Mouse (Mus musculus): ENCODE data around the gene Itih5. TPM values are rescaled to one million over a fixed set of nuclear protein-coding genes. Genes with fewer than 3 reads are reported as not detected.

The Itih5 gene
- total RNA-seq (2021), result 10 to 100 TPM; 11.6 to 13.0 TPM
- long read RNA-seq, experiment 1, full-length matches to known transcripts, result 21 of 30 reads
- long read RNA-seq, experiment 1, partial matches to known transcripts, result 9 of 30 reads
- long read RNA-seq, experiment 1, other reads (novel, unspliced or antisense), result 0 of 30 reads
- long read RNA-seq, experiment 2, full-length matches to known transcripts, result 15 of 25 reads
- long read RNA-seq, experiment 2, partial matches to known transcripts, result 6 of 25 reads
- long read RNA-seq, experiment 2, other reads (novel, unspliced or antisense), result 4 of 25 reads

GRCm38 (mm10) chr2:10153201-10154075 lies at the start of gene Itih5:
TSS of gene Itih5 (plus strand) at chr2:10153571.
- Histone ChIP-seq H3K27ac (peak within 1 kb of the TSS; percentile 24; the same call in 1 of the 2 replicates), H3K4me3 (peak within 1 kb of the TSS; percentile 13)
- no peak for DNase-seq (ENCODE audit: extremely low spot score in 1 of 2, low spot score in 2 of 2)
- TF ChIP-seq CTCF (IDR thresholded peaks at IDR 0.05), result no peak
- intact Hi-C loops (cut with DNase I), result no loop called here

- TF ChIP-seq CTCF (IDR thresholded peaks at IDR 0.05), result no peak
- intact Hi-C loops (cut with DNase I), result loop anchor here (10.0 kb wide), 1 partner anchor 956 kb away; no protein-coding TSS in a partner anchor
- Histone ChIP-seq H3K4me3 (no peak overlapping the region), H3K27ac (no peak overlapping the region)
- no peak for DNase-seq (ENCODE audit: extremely low spot score in 1 of 2, low spot score in 2 of 2)
Measured at GRCm38 (mm10) chr2:10108535-10109189, 44.7 kb upstream of the Itih5 start.

DNA sequence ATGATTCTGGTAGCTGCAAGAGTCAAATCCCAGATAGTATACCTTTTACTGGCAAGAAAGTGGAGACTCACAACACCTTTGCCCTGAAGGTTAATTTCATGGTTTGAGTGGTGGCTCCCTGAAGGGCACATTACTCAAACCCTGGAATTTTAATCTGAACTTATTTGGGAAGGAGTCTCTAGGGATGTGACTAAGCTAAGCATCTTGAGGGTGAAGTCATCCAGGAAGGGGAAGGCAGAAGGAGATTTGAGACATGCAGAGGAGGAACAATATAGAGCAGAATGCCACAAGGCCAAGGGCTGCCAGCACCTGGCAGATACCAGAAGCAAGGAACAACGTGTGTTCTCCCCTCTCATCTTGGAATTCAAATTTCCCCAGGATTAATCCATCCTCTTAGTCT lies 34.6 kb upstream of the Itih5 start:
- H3K27ac ChIP-seq, result no peak overlapping the region
- DNase-seq (ENCODE audit: extremely low spot score in 1 of 2, low spot score in 2 of 2), result no peak
- intact Hi-C loops (cut with DNase I), result no loop called here
- no peak for TF ChIP-seq CTCF (IDR thresholded peaks at IDR 0.05)
- no peak overlapping the region for H3K4me3 ChIP-seq

DNA sequence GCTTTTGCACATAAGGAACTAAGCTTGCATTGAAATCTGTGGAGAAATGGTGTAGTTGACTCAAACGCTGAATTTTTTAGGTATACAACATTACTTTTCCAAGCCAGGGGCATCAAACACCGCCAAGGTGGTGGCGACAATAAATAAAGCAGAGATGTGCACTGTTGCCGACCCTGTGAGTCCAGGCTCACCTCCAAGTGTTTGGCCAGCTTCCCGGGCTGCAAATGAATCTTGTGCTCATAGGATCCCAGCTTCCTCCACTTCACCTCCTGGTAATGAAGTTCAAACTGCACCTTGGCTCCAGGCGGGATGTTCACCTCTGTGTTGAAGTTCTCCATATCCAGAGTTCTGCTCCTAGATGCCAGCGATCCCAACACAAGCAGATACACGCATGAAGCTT lies 34.1 kb upstream of the Itih5 start:
- no peak for DNase-seq (ENCODE audit: extremely low spot score in 1 of 2, low spot score in 2 of 2)
- intact Hi-C loops (cut with DNase I), result no loop called here
- H3K4me3 ChIP-seq, result no peak overlapping the region
- no peak overlapping the region for H3K27ac ChIP-seq
- TF ChIP-seq CTCF (IDR thresholded peaks at IDR 0.05), result no peak

GRCm38 (mm10) chr2:10121826-10122225 lies 31.5 kb upstream of the Itih5 start:
- Histone ChIP-seq H3K4me3 (no peak overlapping the region), H3K27ac (no peak overlapping the region)
- DNase-seq (ENCODE audit: extremely low spot score in 1 of 2, low spot score in 2 of 2), result no peak
- TF ChIP-seq CTCF (IDR thresholded peaks at IDR 0.05), result no peak
- intact Hi-C loops (cut with DNase I), result no loop called here

DNA sequence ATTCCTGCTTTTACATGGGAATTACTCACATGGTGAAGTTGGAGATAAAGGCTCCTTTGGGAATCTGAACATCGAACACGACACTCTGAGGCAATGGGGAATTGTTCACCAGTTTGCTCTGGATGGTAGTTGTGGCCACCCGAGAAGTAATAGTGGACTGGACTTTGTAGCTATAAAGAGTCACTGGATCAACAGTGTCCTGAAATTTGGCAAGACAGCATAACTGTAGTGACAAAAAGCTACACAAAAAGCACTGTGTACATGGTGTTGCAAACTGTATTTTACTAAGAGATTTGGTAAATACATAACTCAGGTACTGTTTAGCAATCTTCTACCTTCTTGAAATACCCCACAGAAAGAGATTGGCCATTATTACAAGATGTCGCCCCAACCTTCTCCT lies 27.2 kb upstream of the Itih5 start:
- no peak for TF ChIP-seq CTCF (IDR thresholded peaks at IDR 0.05)
- DNase-seq (ENCODE audit: extremely low spot score in 1 of 2, low spot score in 2 of 2), result no peak
- H3K27ac ChIP-seq, result no peak overlapping the region
- H3K4me3 ChIP-seq, result no peak overlapping the region
- intact Hi-C loops (cut with DNase I), result no loop called here

DNA sequence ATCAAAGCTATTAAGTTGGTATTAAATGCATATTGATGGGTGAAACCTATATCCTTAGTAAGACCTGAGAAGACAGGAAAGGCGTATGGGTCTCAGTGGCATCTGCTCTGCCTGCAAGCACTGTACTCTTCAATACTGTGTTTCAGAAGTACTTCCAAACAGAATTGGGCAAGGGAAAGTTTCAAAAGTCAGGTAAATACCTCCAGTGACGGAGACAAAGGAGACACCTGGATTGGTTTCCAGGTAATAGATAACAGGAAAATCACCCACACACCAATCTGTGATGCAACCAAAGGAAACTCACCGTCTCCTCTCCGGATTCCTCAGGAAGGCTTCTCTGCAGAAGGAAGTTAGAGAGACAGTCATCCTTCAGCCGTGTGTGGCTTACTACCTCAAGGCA lies 25.9 kb upstream of the Itih5 start:
- Histone ChIP-seq H3K27ac (no peak overlapping the region), H3K4me3 (no peak overlapping the region)
- no peak for DNase-seq (ENCODE audit: extremely low spot score in 1 of 2, low spot score in 2 of 2)
- TF ChIP-seq CTCF (IDR thresholded peaks at IDR 0.05), result no peak
- intact Hi-C loops (cut with DNase I), result no loop called here

DNA sequence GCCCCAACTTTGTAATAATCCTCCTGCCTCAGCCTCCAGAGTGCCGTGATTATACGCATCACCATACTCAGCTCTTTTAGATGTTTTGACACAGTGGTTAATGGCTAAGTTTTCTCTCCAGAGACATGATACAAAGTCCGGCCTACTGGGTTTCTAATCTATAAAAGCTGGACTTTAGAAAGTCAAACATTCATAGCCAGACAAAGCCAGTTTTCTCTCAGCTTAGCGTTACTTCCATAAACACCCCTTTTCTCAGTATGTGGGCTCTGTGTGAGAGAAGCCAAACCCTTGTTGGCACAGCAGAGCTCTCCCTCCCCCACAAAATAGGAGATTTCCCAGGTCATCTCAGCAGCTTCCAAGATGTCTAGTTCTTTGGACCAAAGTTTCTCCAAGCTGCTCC lies 24.8 kb upstream of the Itih5 start:
- DNase-seq (ENCODE audit: extremely low spot score in 1 of 2, low spot score in 2 of 2), result no peak
- no peak for TF ChIP-seq CTCF (IDR thresholded peaks at IDR 0.05)
- intact Hi-C loops (cut with DNase I), result no loop called here
- Histone ChIP-seq H3K4me3 (no peak overlapping the region), H3K27ac (no peak overlapping the region)

DNA sequence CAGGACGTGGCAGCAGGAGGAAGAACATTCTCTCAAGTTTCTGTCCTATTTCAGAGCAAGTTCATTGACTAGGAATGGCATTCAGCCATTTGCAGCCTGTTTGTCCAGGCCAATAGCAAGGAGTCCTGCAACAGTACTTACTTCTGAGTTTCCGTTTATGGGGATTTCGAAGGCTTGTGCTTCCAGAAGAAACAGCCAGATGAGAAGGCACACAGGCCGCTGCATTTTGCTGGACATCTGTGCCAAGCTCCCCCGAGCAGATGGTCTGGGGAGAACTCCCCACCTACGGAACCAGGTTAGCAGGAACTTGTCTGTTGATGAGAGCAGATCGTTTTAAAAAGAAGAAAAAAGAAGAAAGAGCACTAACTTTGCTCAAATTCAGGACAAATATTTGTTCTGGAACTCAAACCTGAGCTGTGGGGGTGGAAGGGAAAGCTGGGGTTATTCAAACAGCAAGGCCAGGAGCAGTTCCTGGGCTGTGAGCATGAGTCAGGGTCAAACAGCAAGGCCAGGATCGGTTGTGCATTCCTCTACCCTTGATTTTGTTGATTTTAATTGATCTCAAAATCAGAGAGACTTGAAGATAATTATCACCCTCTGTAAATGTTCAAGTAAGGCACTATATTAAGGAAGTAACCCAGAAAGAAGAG lies 22.9 kb upstream of the Itih5 start:
- TF ChIP-seq CTCF (IDR thresholded peaks at IDR 0.05), result no peak
- H3K27ac ChIP-seq, result no peak overlapping the region
- DNase-seq (ENCODE audit: extremely low spot score in 1 of 2, low spot score in 2 of 2), result peak in 1 of 2 experiments; percentile 42
- H3K4me3 ChIP-seq, result no peak overlapping the region
- intact Hi-C loops (cut with DNase I), result loop anchor here (1.0 kb wide), 1 partner anchor 135 kb away; no protein-coding TSS in a partner anchor

DNA sequence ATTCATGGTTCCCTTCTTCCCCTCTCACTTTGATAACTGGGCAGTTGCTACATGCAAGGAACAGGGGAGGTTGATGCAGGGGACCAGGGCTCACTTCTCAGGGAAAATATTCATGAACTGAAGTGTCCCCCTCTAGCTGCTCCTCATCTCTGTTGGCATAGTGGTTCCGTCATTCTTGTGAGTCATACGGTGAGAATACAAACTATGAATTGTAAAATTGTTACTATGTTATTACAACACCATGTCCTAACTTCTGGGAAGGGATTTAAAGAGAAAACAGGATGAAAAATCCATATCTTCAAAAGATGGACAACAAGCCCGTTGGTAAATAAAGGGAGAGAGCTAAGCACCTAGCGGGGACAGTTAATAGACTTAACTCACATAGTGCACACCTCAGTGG lies 22.1 kb upstream of the Itih5 start, which contains the start of gene Itih2:
TSS of gene Itih2 (minus strand) at position 101 of the 400 bp plus-strand sequence.
- intact Hi-C loops (cut with DNase I), result no loop called here
- no peak for TF ChIP-seq CTCF (IDR thresholded peaks at IDR 0.05)

GRCm38 (mm10) chr2:10132128-10132527 lies 21.2 kb upstream of the Itih5 start:
- intact Hi-C loops (cut with DNase I), result no loop called here
- no peak for DNase-seq (ENCODE audit: extremely low spot score in 1 of 2, low spot score in 2 of 2)
- no peak overlapping the region for H3K27ac ChIP-seq
- TF ChIP-seq CTCF (IDR thresholded peaks at IDR 0.05), result no peak
- no peak overlapping the region for H3K4me3 ChIP-seq

More for the DNA sequence above, 22.1 kb upstream of the Itih5 start, which contains the start of gene Itih2:
- DNase-seq (ENCODE audit: extremely low spot score in 1 of 2, low spot score in 2 of 2), result no peak
- no peak within 1 kb of the TSS for H3K27ac ChIP-seq
- no peak within 1 kb of the TSS for H3K4me3 ChIP-seq
